Mouse (Mus musculus) embryonic facial prominence, embryonic 15.5 days (tissue): ENCODE results near the gene Irak3. TPM values are rescaled to one million over a fixed set of nuclear protein-coding genes. Genes with fewer than 3 reads are reported as not detected.
A peak's percentile ranks its signal among the peaks of the same experiment; 100 is the strongest.

Experiments
- ATAC-seq: fragments of 200-750 bp; cut with Nextera tagmentation; 2 replicates; pipeline ENCODE4 v1.8.0; 2017; ENCODE audit warnings: low read depth, moderate TSS enrichment; ENCODE audit not compliant: insufficient number of reproducible peaks, low FRiP score, low TSS enrichment
- H3K27ac ChIP-seq: fragments of 300-500 bp; sonication (generic); replicated peaks from 2 replicates; pipeline ENCODE4 v1.5.1; 2015; ENCODE audit warnings: mild to moderate bottlenecking, inconsistent platforms
- H3K27me3 ChIP-seq: fragments of 300-500 bp; sonication (generic); 2 replicates; pipeline ENCODE4 v1.6.1; 2015; ENCODE audit warnings: inconsistent platforms
- H3K36me3 ChIP-seq: fragments of 300-500 bp; sonication (generic); 2 replicates; pipeline ENCODE4 v1.6.1; 2015; ENCODE audit warnings: mild to moderate bottlenecking, inconsistent platforms
- H3K4me1 ChIP-seq: fragments of 300-500 bp; sonication (generic); 2 replicates; pipeline ENCODE4 v1.6.1; 2015; ENCODE audit warnings: inconsistent platforms
- H3K4me2 ChIP-seq: fragments of 300-500 bp; sonication (generic); replicated peaks from 2 replicates; pipeline ENCODE4 v1.6.1; 2015; ENCODE audit warnings: mild to moderate bottlenecking, inconsistent platforms
- H3K4me3 ChIP-seq: fragments of 300-500 bp; sonication (generic); replicated peaks from 2 replicates; pipeline ENCODE4 v1.5.1; 2015; ENCODE audit warnings: mild to moderate bottlenecking, inconsistent platforms
- H3K9ac ChIP-seq: fragments of 300-500 bp; sonication (generic); 2 replicates; pipeline ENCODE4 v1.6.1; 2015; ENCODE audit warnings: inconsistent platforms
- H3K9me3 ChIP-seq: fragments of 300-500 bp; sonication (generic); replicated peaks from 2 replicates; pipeline ENCODE4 v1.6.1; 2016; ENCODE audit warnings: inconsistent platforms
- WGBS: fragments of 180-500 bp; shearing (Covaris S2); methylation state at CpG from one replicate; pipeline ENCODE4 v1.1.7; 2015; 5-methylcytosine and 5-hydroxymethylcytosine counted together
- polyA plus RNA-seq: library from polyadenylated mRNA; unstranded; fragments of >200 nt; fragmentation: Nextera tagmentation; extraction: Ambion mirVana; gene quantifications from 2 replicates; pipeline ENCODE4 v1.2.1, GENCODE M21; 2015

Irak3 gene
- polyA plus RNA-seq, 1 experiment from 2014 or later: 2.8 TPM

- Histone ChIP-seq H3K27ac (no peak overlapping the region), H3K4me2 (no peak overlapping the region), H3K27me3 (no peaks in the 10 kb centered on the region), H3K36me3 (no peaks in the 10 kb centered on the region), H3K4me3 (no peak overlapping the region), H3K4me1 (peaks cover 8% of the 10 kb centered on the region; the same call in 1 of the 2 replicates), H3K9me3 (no peaks in the 10 kb centered on the region), H3K9ac (no peak overlapping the region)
- no peak for ATAC-seq
- WGBS: 69% methylated on average over 16 of the region's 16 CpGs
These were observed 729 bp upstream of the Irak3 start for GRCm38 (mm10) chr10:120202467-120203250.

GRCm38 (mm10) chr10:120201131-120201921, 604 bp downstream of the Irak3 start, which contains the start of gene Tmbim4:
Gene Tmbim4, plus strand, starts transcription at chr10:120201590.
- Histone ChIP-seq H3K27ac (peak within 1 kb of the TSS; percentile 29; the same call in 1 of the 2 replicates), H3K4me1 (peaks cover 8% of the 10 kb centered on the region; the same call in 1 of the 2 replicates), H3K9me3 (no peaks in the 10 kb centered on the region), H3K4me2 (peak within 1 kb of the TSS; percentile 93), H3K9ac (peak within 1 kb of the TSS; percentile 28; the same call in 1 of the 2 replicates), H3K36me3 (no peaks in the 10 kb centered on the region), H3K27me3 (no peaks in the 10 kb centered on the region), H3K4me3 (peak within 1 kb of the TSS; percentile 62)
- peak; percentile 57 for ATAC-seq
- 1% methylated on average over 65 of the region's 65 CpGs for WGBS

GRCm38 (mm10) chr10:120197061-120197835, 4.7 kb downstream of the Irak3 start:
- Histone ChIP-seq H3K36me3 (no peaks in the 10 kb centered on the region), H3K9me3 (no peaks in the 10 kb centered on the region), H3K4me1 (peaks cover 8% of the 10 kb centered on the region; the same call in 1 of the 2 replicates), H3K4me2 (no peak overlapping the region), H3K9ac (no peak overlapping the region), H3K27ac (no peak overlapping the region), H3K4me3 (no peak overlapping the region), H3K27me3 (no peaks in the 10 kb centered on the region)
- ATAC-seq: no peak
- 71% methylated on average over 14 of the region's 14 CpGs for WGBS

GRCm38 (mm10) chr10:120193255-120193654, 8.7 kb downstream of the Irak3 start:
- Histone ChIP-seq H3K9me3 (no peaks in the 10 kb centered on the region), H3K27me3 (no peaks in the 10 kb centered on the region), H3K4me1 (no peaks in the 10 kb centered on the region), H3K27ac (no peak overlapping the region), H3K9ac (no peak overlapping the region), H3K36me3 (no peaks in the 10 kb centered on the region), H3K4me2 (no peak overlapping the region), H3K4me3 (no peak overlapping the region)
- no peak for ATAC-seq
- 89% methylated on average over 8 of the region's 8 CpGs for WGBS

GRCm38 (mm10) chr10:120192278-120192677, 9.7 kb downstream of the Irak3 start:
- H3K4me1 ChIP-seq: no peaks in the 10 kb centered on the region
- H3K4me2 ChIP-seq: no peak overlapping the region
- no peak overlapping the region for H3K9ac ChIP-seq
- no peaks in the 10 kb centered on the region for H3K27me3 ChIP-seq
- no peak for ATAC-seq
- H3K36me3 ChIP-seq: no peaks in the 10 kb centered on the region
- H3K9me3 ChIP-seq: no peaks in the 10 kb centered on the region
- 85% methylated on average over 4 of the region's 4 CpGs for WGBS
- H3K4me3 ChIP-seq: no peak overlapping the region
- no peak overlapping the region for H3K27ac ChIP-seq

GRCm38 (mm10) chr10:120191165-120191564, 10.8 kb downstream of the Irak3 start:
- Histone ChIP-seq H3K27me3 (no peaks in the 10 kb centered on the region), H3K4me1 (no peaks in the 10 kb centered on the region), H3K36me3 (no peaks in the 10 kb centered on the region), H3K4me3 (no peak overlapping the region), H3K27ac (no peak overlapping the region), H3K4me2 (no peak overlapping the region), H3K9ac (no peak overlapping the region), H3K9me3 (no peaks in the 10 kb centered on the region)
- 73% methylated on average over 6 of the region's 6 CpGs for WGBS
- ATAC-seq: no peak

GRCm38 (mm10) chr10:120189782-120190181, 12.1 kb downstream of the Irak3 start:
- Histone ChIP-seq H3K27me3 (no peaks in the 10 kb centered on the region), H3K27ac (no peak overlapping the region), H3K36me3 (no peaks in the 10 kb centered on the region), H3K9me3 (no peaks in the 10 kb centered on the region), H3K4me3 (no peak overlapping the region), H3K4me2 (no peak overlapping the region), H3K9ac (no peak overlapping the region), H3K4me1 (no peaks in the 10 kb centered on the region)
- no peak for ATAC-seq
- 32% methylated on average over 6 of the region's 6 CpGs for WGBS

GRCm38 (mm10) chr10:120189276-120189675, 12.7 kb downstream of the Irak3 start:
- Histone ChIP-seq H3K36me3 (no peaks in the 10 kb centered on the region), H3K27ac (no peak overlapping the region), H3K4me2 (no peak overlapping the region), H3K27me3 (no peaks in the 10 kb centered on the region), H3K9me3 (no peaks in the 10 kb centered on the region), H3K4me3 (no peak overlapping the region), H3K9ac (no peak overlapping the region), H3K4me1 (no peaks in the 10 kb centered on the region)
- no peak for ATAC-seq
- WGBS: 56% methylated on average over 11 of the region's 11 CpGs

- Histone ChIP-seq H3K36me3 (no peaks in the 10 kb centered on the region), H3K4me1 (no peaks in the 10 kb centered on the region), H3K27ac (no peak overlapping the region), H3K4me2 (no peak overlapping the region), H3K9ac (no peak overlapping the region), H3K27me3 (no peaks in the 10 kb centered on the region), H3K9me3 (no peaks in the 10 kb centered on the region), H3K4me3 (no peak overlapping the region)
- no peak for ATAC-seq
- WGBS: 60% methylated on average over 2 of the region's 2 CpGs
These were observed 13.4 kb downstream of the Irak3 start for GRCm38 (mm10) chr10:120188513-120188912.

GRCm38 (mm10) chr10:120183342-120183741, 18.6 kb downstream of the Irak3 start:
- no peak for ATAC-seq
- WGBS: 91% methylated on average over 2 of the region's 2 CpGs
- H3K4me3 ChIP-seq: no peak overlapping the region

GRCm38 (mm10) chr10:120182887-120183286, 19.0 kb downstream of the Irak3 start:
- no peak for ATAC-seq
- no peaks in the 10 kb centered on the region for H3K4me1 ChIP-seq
- H3K9ac ChIP-seq: no peak overlapping the region
- H3K4me3 ChIP-seq: no peak overlapping the region
- no peaks in the 10 kb centered on the region for H3K9me3 ChIP-seq
- no peak overlapping the region for H3K4me2 ChIP-seq
- H3K27me3 ChIP-seq: no peaks in the 10 kb centered on the region
- no peaks in the 10 kb centered on the region for H3K36me3 ChIP-seq
- no peak overlapping the region for H3K27ac ChIP-seq
- 89% methylated on average over 1 of the region's 1 CpGs for WGBS

More at GRCm38 (mm10) chr10:120183342-120183741, 18.6 kb downstream of the Irak3 start:
- no peak overlapping the region for H3K9ac ChIP-seq
- H3K4me2 ChIP-seq: no peak overlapping the region
- no peaks in the 10 kb centered on the region for H3K4me1 ChIP-seq
- H3K27ac ChIP-seq: no peak overlapping the region
- no peaks in the 10 kb centered on the region for H3K36me3 ChIP-seq
- no peaks in the 10 kb centered on the region for H3K27me3 ChIP-seq
- H3K9me3 ChIP-seq: no peaks in the 10 kb centered on the region
